Comparison of ENCODE assay signal across 9 mouse cellular contexts in the genomic region with DNA sequence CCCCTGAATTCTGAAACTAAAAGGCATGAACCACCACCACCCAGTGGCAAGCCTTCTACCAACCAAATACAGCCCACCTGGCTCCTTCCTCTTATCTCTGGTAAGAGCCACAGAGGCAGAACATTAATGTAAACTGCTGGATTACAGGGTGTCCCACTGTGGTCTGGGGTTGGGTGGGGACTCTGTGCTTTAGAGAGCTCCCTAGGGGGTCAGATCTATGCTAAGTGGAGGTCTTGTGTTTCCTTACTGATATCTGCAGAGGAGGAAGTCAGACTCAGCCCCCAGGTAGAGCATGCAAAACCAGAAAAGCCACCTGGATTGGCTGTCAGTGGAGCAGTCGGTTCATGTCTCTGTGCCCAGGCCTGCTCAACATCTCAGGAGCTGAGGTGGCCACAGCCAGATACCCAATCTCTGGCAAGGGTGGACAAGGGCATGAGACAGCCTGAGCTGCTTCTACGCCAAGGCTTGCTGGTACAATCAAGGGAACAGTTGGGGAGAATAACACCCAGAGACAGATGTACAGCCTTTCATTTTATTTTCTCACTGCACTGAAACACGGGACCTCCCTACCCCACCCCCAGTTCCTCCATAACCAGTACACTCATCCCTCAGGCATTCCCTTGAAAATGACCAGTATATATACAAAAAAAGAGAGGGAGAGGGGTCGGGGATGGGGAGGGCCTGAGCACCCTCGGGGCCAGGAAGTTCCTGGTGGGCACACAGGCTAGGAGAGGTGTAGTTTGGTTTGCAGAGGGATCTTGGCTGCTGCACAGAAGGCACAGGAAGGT. TPM values are rescaled to one million over a fixed set of nuclear protein-coding genes. Genes with fewer than 3 reads are reported as not detected.
A peak's percentile ranks its signal among the peaks of the same experiment; 100 is the strongest.
DNase-seq lines count a peak whose midpoint lies in the region; ATAC-seq and TF ChIP-seq lines count a peak whose summit lies in the region.
"Had no signal": no experiment of that assay in that cellular context is flagged by ENCODE, and none has a peak within 500 bp of the region (broad histone marks: within the 10 kb centered on the region; RNA-seq: fewer than 3 reads in every experiment).

No protein-coding gene starts in this region.

- no peak overlapping the region for H3K27ac ChIP-seq in forebrain, embryonic 11.5 days (ENCODE audit: low read depth, low read length)
- no peak overlapping the region for H3K27ac ChIP-seq in forebrain, embryonic 15.5 days (replicated peaks)
- H3K27ac ChIP-seq in intestine, embryonic 16.5 days (ENCODE audit: low read length), result no peak overlapping the region
- no peak overlapping the region for H3K27ac ChIP-seq in left cerebral cortex, adult 2 months

- H3K4me3 ChIP-seq in forebrain, embryonic 11.5 days (ENCODE audit: low read depth, low read length), result no peak overlapping the region
- H3K4me3 ChIP-seq in forebrain, embryonic 15.5 days, result no peak overlapping the region
- peak overlapping the region; percentile 89 for H3K4me3 ChIP-seq in megakaryocyte, embryonic 14.5 days (replicated peaks)
- no peak overlapping the region for H3K4me3 ChIP-seq in intestine, embryonic 16.5 days (ENCODE audit: low read length)
- no peak overlapping the region for H3K4me3 ChIP-seq in left cerebral cortex, adult 2 months

- ATAC-seq in forebrain, embryonic 11.5 days (replicated peaks; ENCODE audit: low FRiP score), result peak; percentile 10; the same call in 1 of the 2 replicates
- ATAC-seq in forebrain, embryonic 15.5 days (replicated peaks), result no peak
- ATAC-seq in megakaryocyte, adult 5-6 weeks (ENCODE audit: poor library complexity, severe bottlenecking), result no peak
- ATAC-seq in intestine, embryonic 16.5 days, result peak; percentile 14

- H3K9me3 ChIP-seq in forebrain, embryonic 11.5 days (ENCODE audit: control insufficient read depth, low read length), result no peaks in the 10 kb centered on the region
- H3K9me3 ChIP-seq in forebrain, embryonic 15.5 days, result no peaks in the 10 kb centered on the region
- no peaks in the 10 kb centered on the region for H3K9me3 ChIP-seq in megakaryocyte, embryonic 14.5 days
- no peaks in the 10 kb centered on the region for H3K9me3 ChIP-seq in intestine, embryonic 16.5 days (ENCODE audit: control insufficient read depth, low read length)

- no peak for TF ChIP-seq CTCF in left cerebral cortex, adult 2 months (IDR thresholded peaks at IDR 0.05)

- intact Hi-C loops in left cerebral cortex, adult 2 months (cut with DNase I), result no loop called here

- no peak overlapping the region for H3K4me2 ChIP-seq in forebrain, embryonic 11.5 days (ENCODE audit: low read depth, low read length, severe bottlenecking)
- no peak overlapping the region for H3K4me2 ChIP-seq in forebrain, embryonic 15.5 days (replicated peaks)
- H3K4me2 ChIP-seq in intestine, embryonic 16.5 days (ENCODE audit: low read depth, low read length), result no peak overlapping the region

- H3K9ac ChIP-seq in forebrain, embryonic 11.5 days (ENCODE audit: low read length), result peak overlapping the region; percentile 53
- H3K9ac ChIP-seq in forebrain, embryonic 15.5 days (replicated peaks), result no peak overlapping the region
- H3K9ac ChIP-seq in intestine, embryonic 16.5 days (ENCODE audit: low read depth, low read length), result peak overlapping the region; percentile 23

- no peak for DNase-seq in forebrain, embryonic 11.5 days (ENCODE audit: low spot score)
- DNase-seq in splenic B cell, adult 2 months (ENCODE audit: low read depth, low spot score), result peak; percentile 35
- DNase-seq in left cerebral cortex, adult 2 months (ENCODE audit: extremely low spot score in 1 of 2, low spot score in 2 of 2), result no peak
- DNase-seq in testis, postnatal 10 days (ENCODE audit: low spot score), result no peak

- no peaks in the 10 kb centered on the region for H3K27me3 ChIP-seq in forebrain, embryonic 11.5 days (ENCODE audit: control insufficient read depth, insufficient read depth, low read length)
- no peaks in the 10 kb centered on the region for H3K27me3 ChIP-seq in forebrain, embryonic 15.5 days
- peaks cover 9% of the 10 kb centered on the region for H3K27me3 ChIP-seq in megakaryocyte, embryonic 14.5 days (replicated peaks)
- H3K27me3 ChIP-seq in intestine, embryonic 16.5 days (replicated peaks; ENCODE audit: control insufficient read depth, insufficient read depth, low read length), result no peaks in the 10 kb centered on the region
- no peaks in the 10 kb centered on the region for H3K27me3 ChIP-seq in splenic B cell, adult 2 months (ENCODE audit: control insufficient read depth, insufficient read depth, low read length, poor library complexity, severe bottlenecking)

- peaks cover 11% of the 10 kb centered on the region for H3K4me1 ChIP-seq in forebrain, embryonic 11.5 days (replicated peaks; ENCODE audit: control insufficient read depth, insufficient read depth, low read length)
- peaks cover 9% of the 10 kb centered on the region for H3K4me1 ChIP-seq in forebrain, embryonic 15.5 days
- peaks cover 61% of the 10 kb centered on the region for H3K4me1 ChIP-seq in megakaryocyte, embryonic 14.5 days
- peaks cover 20% of the 10 kb centered on the region for H3K4me1 ChIP-seq in intestine, embryonic 16.5 days (ENCODE audit: control insufficient read depth, insufficient read depth, low read length)

- H3K36me3 ChIP-seq in forebrain, embryonic 11.5 days (ENCODE audit: control insufficient read depth, insufficient read depth, low read length), result no peaks in the 10 kb centered on the region
- no peaks in the 10 kb centered on the region for H3K36me3 ChIP-seq in forebrain, embryonic 15.5 days
- peaks cover 38% of the 10 kb centered on the region for H3K36me3 ChIP-seq in megakaryocyte, embryonic 14.5 days (replicated peaks; ENCODE audit: low read length)
- no peaks in the 10 kb centered on the region for H3K36me3 ChIP-seq in intestine, embryonic 16.5 days (ENCODE audit: control insufficient read depth, insufficient read depth, low read length)
- H3K36me3 ChIP-seq in splenic B cell, adult 2 months (ENCODE audit: control insufficient read depth, insufficient read depth, low read length, poor library complexity, severe bottlenecking), result no peaks in the 10 kb centered on the region

- 75% methylated on average over 5 of the region's 5 CpGs for WGBS in forebrain, embryonic 11.5 days
- WGBS in forebrain, embryonic 15.5 days, result 78% methylated on average over 5 of the region's 5 CpGs
- 52% methylated on average over 5 of the region's 5 CpGs for WGBS in intestine, embryonic 16.5 days

RNA-seq across cellular contexts. Expression of gene Slc22a20, which starts 2.3 kb away (rescaled TPM):
- not detected in 2 replicates for polyA plus RNA-seq in forebrain, embryonic 11.5 days (2014; fragmentation: Nextera tagmentation; extraction: Ambion mirVana)
- not detected in 2 replicates for polyA plus RNA-seq in forebrain, embryonic 15.5 days (2015; fragmentation: Nextera tagmentation; extraction: Ambion mirVana)
- not detected in 2 replicates for polyA plus RNA-seq in megakaryocyte, embryonic 14.5 days (2012; ENCODE audit: insufficient read depth, low replicate concordance)
- total RNA-seq in megakaryocyte, adult 5-6 weeks (2015), result 0.16 and 0.20 TPM in 2 replicates
- total RNA-seq in megakaryocyte, adult 5-6 weeks (2017), result 1.1 and 1.2 TPM in 2 replicates
- not detected in 2 replicates for polyA plus RNA-seq in intestine, embryonic 16.5 days (2015; fragmentation: Nextera tagmentation; extraction: Ambion mirVana)
- not detected for total RNA-seq in left cerebral cortex, adult 2 months (2021)
- total RNA-seq: adrenal gland, postnatal 10 days had no signal

RNA-seq across cellular contexts. Expression of gene Pola2, which starts 24.2 kb away (rescaled TPM):
- 108 and 118 TPM in 2 replicates for polyA plus RNA-seq in forebrain, embryonic 11.5 days (2014; fragmentation: Nextera tagmentation; extraction: Ambion mirVana)
- polyA plus RNA-seq in forebrain, embryonic 15.5 days (2015; fragmentation: Nextera tagmentation; extraction: Ambion mirVana), result 35.5 and 36.2 TPM in 2 replicates
- 11.0 and 14.1 TPM in 2 replicates for polyA plus RNA-seq in megakaryocyte, embryonic 14.5 days (2012; ENCODE audit: insufficient read depth, low replicate concordance)
- 36.9 and 37.7 TPM in 2 replicates for total RNA-seq in megakaryocyte, adult 5-6 weeks (2015)
- 29.0 and 33.7 TPM in 2 replicates for total RNA-seq in megakaryocyte, adult 5-6 weeks (2017)
- 58.4 and 61.7 TPM in 2 replicates for polyA plus RNA-seq in intestine, embryonic 16.5 days (2015; fragmentation: Nextera tagmentation; extraction: Ambion mirVana)
- 1 to 10 TPM; 5.0 to 6.4 TPM for total RNA-seq in left cerebral cortex, adult 2 months (2021)

RNA-seq across cellular contexts. Expression of gene Capn1, which starts 27.5 kb away (rescaled TPM):
- 3.9 and 5.3 TPM in 2 replicates for polyA plus RNA-seq in forebrain, embryonic 11.5 days (2014; fragmentation: Nextera tagmentation; extraction: Ambion mirVana)
- 1.6 and 1.8 TPM in 2 replicates for polyA plus RNA-seq in forebrain, embryonic 15.5 days (2015; fragmentation: Nextera tagmentation; extraction: Ambion mirVana)
- polyA plus RNA-seq in megakaryocyte, embryonic 14.5 days (2012; ENCODE audit: insufficient read depth, low replicate concordance), result 66.2 and 91.7 TPM in 2 replicates
- total RNA-seq in megakaryocyte, adult 5-6 weeks (2015), result 31.1 and 32.2 TPM in 2 replicates
- total RNA-seq in megakaryocyte, adult 5-6 weeks (2017), result 53.7 and 54.8 TPM in 2 replicates
- 11.8 and 12.4 TPM in 2 replicates for polyA plus RNA-seq in intestine, embryonic 16.5 days (2015; fragmentation: Nextera tagmentation; extraction: Ambion mirVana)
- total RNA-seq in left cerebral cortex, adult 2 months (2021), result 10 to 100 TPM; 20.8 to 23.1 TPM

RNA-seq across cellular contexts. Expression of gene Syvn1, which starts 58.2 kb away (rescaled TPM):
- 29.1 and 35.8 TPM in 2 replicates for polyA plus RNA-seq in forebrain, embryonic 11.5 days (2014; fragmentation: Nextera tagmentation; extraction: Ambion mirVana)
- 25.7 and 26.5 TPM in 2 replicates for polyA plus RNA-seq in forebrain, embryonic 15.5 days (2015; fragmentation: Nextera tagmentation; extraction: Ambion mirVana)
- polyA plus RNA-seq in megakaryocyte, embryonic 14.5 days (2012; ENCODE audit: insufficient read depth, low replicate concordance), result 129 and 202 TPM in 2 replicates
- 16.8 and 17.8 TPM in 2 replicates for total RNA-seq in megakaryocyte, adult 5-6 weeks (2015)
- total RNA-seq in megakaryocyte, adult 5-6 weeks (2017), result 6.3 and 7.2 TPM in 2 replicates
- 29.1 and 36.4 TPM in 2 replicates for polyA plus RNA-seq in intestine, embryonic 16.5 days (2015; fragmentation: Nextera tagmentation; extraction: Ambion mirVana)
- 10 to 100 TPM; 45.7 to 45.8 TPM for total RNA-seq in left cerebral cortex, adult 2 months (2021)

Comparison
In these comparisons a context has a peak if more than half of its experiments do, and no peak if none do; other contexts are left out.
1. ATAC-seq: peak in forebrain, embryonic 11.5 days (single experiment) and intestine, embryonic 16.5 days (single experiment); none in forebrain, embryonic 15.5 days (single experiment) and megakaryocyte, adult 5-6 weeks (single experiment).